Mouse (Mus musculus): ENCODE data around the gene Orai3. TPM values are rescaled to one million over a fixed set of nuclear protein-coding genes. Genes with fewer than 3 reads are reported as not detected.
A peak's percentile ranks its signal among the peaks of the same experiment; 100 is the strongest.

Orai3 gene
- polyA plus RNA-seq, 1 experiment from 2014 or later, result 27.2 TPM

- Histone ChIP-seq H3K27ac (peak overlapping the region; percentile 63), H3K27me3 (ENCODE audit: insufficient read depth, low read length) (no peaks in the 10 kb centered on the region), H3K4me3 (replicated peaks; ENCODE audit: low read depth, low read length) (no peak overlapping the region), H3K9ac (ENCODE audit: low read depth, low read length) (0 out of 2 replicates have a peak overlapping the region, but pooled peaks have one; percentile 8), H3K36me3 (ENCODE audit: insufficient read depth, low read length) (no peaks in the 10 kb centered on the region), H3K4me1 (replicated peaks; ENCODE audit: insufficient read depth, low read length) (0 out of 2 replicates have a peak, but pooled peaks cover 2% of the 10 kb centered on the region), H3K4me2 (ENCODE audit: low read length) (no peak overlapping the region), H3K9me3 (replicated peaks; ENCODE audit: low read length) (no peaks in the 10 kb centered on the region)
- peak; percentile 62 for TF ChIP-seq CTCF (IDR thresholded peaks at IDR 0.05; ENCODE audit: low read depth)
- WGBS, result 46% methylated on average over 15 of the region's 15 CpGs
- DNase-seq (ENCODE audit: low spot score) (peak; percentile 82), ATAC-seq (replicated peaks; ENCODE audit: low FRiP score, low read depth) (peak; percentile 62; the same call in 1 of the 2 replicates)
These were observed 46.6 kb downstream of the Orai3 start for GRCm38 (mm10) chr7:127815954-127816821.

DNA sequence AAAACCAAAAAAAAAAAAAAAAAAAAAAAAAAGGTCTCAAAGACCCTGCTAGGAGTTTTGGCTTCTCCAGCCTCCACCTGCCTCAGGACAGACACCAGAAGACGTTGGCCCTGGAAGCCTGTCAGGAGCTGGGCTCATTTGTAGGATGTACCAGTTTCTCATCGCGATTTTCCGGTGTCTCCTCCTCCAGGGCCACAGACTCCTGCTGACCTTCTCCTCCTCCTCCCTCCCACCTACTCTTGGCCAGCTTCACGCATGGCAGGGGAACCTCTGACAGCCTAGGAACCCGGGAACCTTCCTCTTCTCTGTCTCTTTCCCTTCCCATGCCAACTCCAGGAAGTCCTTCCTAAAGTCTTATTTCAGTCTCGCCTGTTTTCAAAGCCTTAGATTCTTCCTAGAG is 47.4 kb downstream of the Orai3 start:
- no peaks in the 10 kb centered on the region for H3K27me3 ChIP-seq (ENCODE audit: insufficient read depth, low read length)
- H3K4me3 ChIP-seq (replicated peaks; ENCODE audit: low read depth, low read length), result no peak overlapping the region
- H3K27ac ChIP-seq, result no peak overlapping the region
- ATAC-seq (replicated peaks; ENCODE audit: low FRiP score, low read depth) (no peak), DNase-seq (ENCODE audit: low spot score) (no peak)
- TF ChIP-seq CTCF (IDR thresholded peaks at IDR 0.05; ENCODE audit: low read depth), result no peak
- 0 out of 2 replicates have a peak, but pooled peaks cover 2% of the 10 kb centered on the region for H3K4me1 ChIP-seq (replicated peaks; ENCODE audit: insufficient read depth, low read length)
- H3K36me3 ChIP-seq (ENCODE audit: insufficient read depth, low read length), result no peaks in the 10 kb centered on the region
- H3K9me3 ChIP-seq (replicated peaks; ENCODE audit: low read length), result no peaks in the 10 kb centered on the region
- no peak overlapping the region for H3K9ac ChIP-seq (ENCODE audit: low read depth, low read length)
- H3K4me2 ChIP-seq (ENCODE audit: low read length), result no peak overlapping the region
- 47% methylated on average over 7 of the region's 7 CpGs for WGBS

- no peak overlapping the region for H3K4me2 ChIP-seq (ENCODE audit: low read length)
- H3K9ac ChIP-seq (ENCODE audit: low read depth, low read length), result no peak overlapping the region
- H3K27me3 ChIP-seq (ENCODE audit: insufficient read depth, low read length), result no peaks in the 10 kb centered on the region
- H3K9me3 ChIP-seq (replicated peaks; ENCODE audit: low read length), result no peaks in the 10 kb centered on the region
- H3K36me3 ChIP-seq (ENCODE audit: insufficient read depth, low read length), result no peaks in the 10 kb centered on the region
- no peak overlapping the region for H3K4me3 ChIP-seq (replicated peaks; ENCODE audit: low read depth, low read length)
- no peak for ATAC-seq (replicated peaks; ENCODE audit: low FRiP score, low read depth)
- TF ChIP-seq CTCF (IDR thresholded peaks at IDR 0.05; ENCODE audit: low read depth), result no peak
- H3K4me1 ChIP-seq (replicated peaks; ENCODE audit: insufficient read depth, low read length), result 0 out of 2 replicates have a peak, but pooled peaks cover 2% of the 10 kb centered on the region
- no peak for DNase-seq (ENCODE audit: low spot score)
- H3K27ac ChIP-seq, result no peak overlapping the region
- WGBS, result 91% methylated on average over 5 of the region's 5 CpGs
These were observed 48.2 kb downstream of the Orai3 start for GRCm38 (mm10) chr7:127817776-127818175.

- no peak for TF ChIP-seq CTCF (IDR thresholded peaks at IDR 0.05; ENCODE audit: low read depth)
- no peak overlapping the region; the same call in 1 of the 2 replicates for H3K4me2 ChIP-seq (ENCODE audit: low read length)
- H3K36me3 ChIP-seq (ENCODE audit: insufficient read depth, low read length), result no peaks in the 10 kb centered on the region
- H3K27me3 ChIP-seq (ENCODE audit: insufficient read depth, low read length), result no peaks in the 10 kb centered on the region
- H3K27ac ChIP-seq, result peak overlapping the region; percentile 62
- ATAC-seq (replicated peaks; ENCODE audit: low FRiP score, low read depth) (no peak), DNase-seq (ENCODE audit: low spot score) (peak; percentile 54)
- H3K9ac ChIP-seq (ENCODE audit: low read depth, low read length), result no peak overlapping the region
- WGBS, result 42% methylated on average over 13 of the region's 13 CpGs
- H3K4me3 ChIP-seq (replicated peaks; ENCODE audit: low read depth, low read length), result no peak overlapping the region
- H3K4me1 ChIP-seq (replicated peaks; ENCODE audit: insufficient read depth, low read length), result peaks cover 9% of the 10 kb centered on the region; the same call in 1 of the 2 replicates
- H3K9me3 ChIP-seq (replicated peaks; ENCODE audit: low read length), result no peaks in the 10 kb centered on the region
These were observed 51.4 kb downstream of the Orai3 start for GRCm38 (mm10) chr7:127820836-127821509.

DNA sequence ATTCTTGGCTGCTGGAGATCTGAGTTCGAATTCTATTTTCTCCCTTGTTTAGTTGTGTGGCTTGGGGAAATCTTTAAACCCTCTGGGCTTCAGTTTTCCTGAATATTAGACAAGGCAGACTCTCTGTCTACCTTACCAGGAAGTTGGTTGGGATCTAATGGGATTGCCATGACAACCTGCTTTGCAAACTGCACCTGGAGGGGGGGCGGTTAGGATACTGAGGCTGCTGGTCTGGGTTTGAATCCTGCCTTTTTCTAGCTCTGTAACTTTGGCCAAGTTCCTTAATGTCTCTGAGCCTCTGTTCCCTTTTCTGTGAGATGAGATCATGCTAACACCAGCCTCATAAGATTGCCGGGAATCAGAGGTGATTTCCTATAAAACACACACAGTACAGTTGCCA is 52.9 kb downstream of the Orai3 start:
- TF ChIP-seq CTCF (IDR thresholded peaks at IDR 0.05; ENCODE audit: low read depth), result no peak
- H3K4me2 ChIP-seq (ENCODE audit: low read length), result no peak overlapping the region
- no peaks in the 10 kb centered on the region for H3K9me3 ChIP-seq (replicated peaks; ENCODE audit: low read length)
- no peak overlapping the region for H3K9ac ChIP-seq (ENCODE audit: low read depth, low read length)
- no peaks in the 10 kb centered on the region for H3K27me3 ChIP-seq (ENCODE audit: insufficient read depth, low read length)
- DNase-seq (ENCODE audit: low spot score) (no peak), ATAC-seq (replicated peaks; ENCODE audit: low FRiP score, low read depth) (no peak)
- H3K36me3 ChIP-seq (ENCODE audit: insufficient read depth, low read length), result no peaks in the 10 kb centered on the region
- WGBS, result 82% methylated on average over 3 of the region's 3 CpGs
- no peak overlapping the region for H3K4me3 ChIP-seq (replicated peaks; ENCODE audit: low read depth, low read length)
- peaks cover 9% of the 10 kb centered on the region; the same call in 1 of the 2 replicates for H3K4me1 ChIP-seq (replicated peaks; ENCODE audit: insufficient read depth, low read length)
- no peak overlapping the region for H3K27ac ChIP-seq

Data from kidney, postnatal 0 days (tissue).